Comparison of ENCODE assay signal across 8 mouse cellular contexts in genomic region chr4:122886579-122887254, GRCm38 (mm10). TPM values are rescaled to one million over a fixed set of nuclear protein-coding genes. Genes with fewer than 3 reads are reported as not detected.
DNase-seq lines count a peak whose midpoint lies in the region; ATAC-seq lines count a peak whose summit lies in the region.

No protein-coding gene starts in this region.

- H3K9me3 ChIP-seq in intestine, embryonic 14.5 days (ENCODE audit: control insufficient read depth, low read length): no peaks in the 10 kb centered on the region
- H3K9me3 ChIP-seq in midbrain, embryonic 14.5 days (ENCODE audit: control insufficient read depth, low read length): no peaks in the 10 kb centered on the region

- peaks cover 20% of the 10 kb centered on the region for H3K4me1 ChIP-seq in intestine, embryonic 14.5 days (replicated peaks; ENCODE audit: control insufficient read depth, insufficient read depth, low read length)
- peaks cover 22% of the 10 kb centered on the region for H3K4me1 ChIP-seq in midbrain, embryonic 14.5 days (ENCODE audit: control insufficient read depth, insufficient read depth, low read length)

- H3K4me2 ChIP-seq in intestine, embryonic 14.5 days (ENCODE audit: low read length): peak overlapping the region; percentile 97
- H3K4me2 ChIP-seq in midbrain, embryonic 14.5 days (ENCODE audit: low read length): peak overlapping the region; percentile 90

- peak overlapping the region; percentile 89 for H3K4me3 ChIP-seq in intestine, embryonic 14.5 days (ENCODE audit: low read depth, low read length)
- H3K4me3 ChIP-seq in midbrain, embryonic 14.5 days (replicated peaks; ENCODE audit: low read depth, low read length): peak overlapping the region; percentile 74

- no peaks in the 10 kb centered on the region for H3K36me3 ChIP-seq in intestine, embryonic 14.5 days (ENCODE audit: control insufficient read depth, insufficient read depth, low read length)
- no peaks in the 10 kb centered on the region for H3K36me3 ChIP-seq in midbrain, embryonic 14.5 days (ENCODE audit: control insufficient read depth, insufficient read depth, low read length)

- peak overlapping the region; percentile 100 for H3K27ac ChIP-seq in intestine, embryonic 14.5 days (ENCODE audit: low read depth)
- H3K27ac ChIP-seq in midbrain, embryonic 14.5 days (replicated peaks; ENCODE audit: low read depth, low read length): peak overlapping the region; percentile 98

- peak; percentile 18 for DNase-seq in adrenal gland, adult 2 months
- no peak for DNase-seq in adrenal gland, postnatal 25 days
- peak; percentile 33 for DNase-seq in ovary, postnatal 14 days (ENCODE audit: low spot score)
- no peak for DNase-seq in ovary, postnatal 36 days (ENCODE audit: low spot score)
- peak; percentile 78 for DNase-seq in intestine, embryonic 14.5 days (ENCODE audit: low spot score)
- no peak for DNase-seq in midbrain, embryonic 14.5 days
- no peak for DNase-seq in natural killer cell, adult 2 months (ENCODE audit: low spot score in 2 of 2)
- no peak for DNase-seq in retina, postnatal 1 day

- peak overlapping the region; percentile 81 for H3K9ac ChIP-seq in intestine, embryonic 14.5 days (ENCODE audit: low read length)
- peak overlapping the region; percentile 71 for H3K9ac ChIP-seq in midbrain, embryonic 14.5 days (replicated peaks; ENCODE audit: low read length)

- H3K27me3 ChIP-seq in intestine, embryonic 14.5 days (replicated peaks; ENCODE audit: control insufficient read depth, insufficient read depth, low read length): no peaks in the 10 kb centered on the region
- H3K27me3 ChIP-seq in midbrain, embryonic 14.5 days (ENCODE audit: control insufficient read depth, insufficient read depth, low read length): no peaks in the 10 kb centered on the region

- 4% methylated on average over 19 of the region's 19 CpGs for WGBS in intestine, embryonic 14.5 days
- WGBS in midbrain, embryonic 14.5 days: 5% methylated on average over 19 of the region's 19 CpGs

- peak; percentile 9; the same call in 1 of the 2 replicates for ATAC-seq in intestine, embryonic 14.5 days (replicated peaks; ENCODE audit: low FRiP score, low TSS enrichment, low read depth)
- ATAC-seq in midbrain, embryonic 14.5 days (ENCODE audit: low FRiP score, low TSS enrichment): no peak; the same call in 1 of the 2 replicates

RNA-seq across cellular contexts. Expression of gene Cap1, which starts 0.9 kb away (rescaled TPM):
- total RNA-seq in adrenal gland, adult 2 months (2021): 100 to 1,000 TPM; 140 to 168 TPM
- polyA plus RNA-seq in adrenal gland, adult 2 months (2012; rRNA removed): 28.0 and 30.0 TPM in 2 replicates
- 132 and 141 TPM in 2 replicates for total RNA-seq in adrenal gland, postnatal 25 days (2021)
- 77.9 and 82.8 TPM in 2 replicates for polyA plus RNA-seq in intestine, embryonic 14.5 days (2014; fragmentation: Nextera tagmentation; extraction: Ambion mirVana)
- polyA plus RNA-seq in midbrain, embryonic 14.5 days (2014; fragmentation: Nextera tagmentation; extraction: Ambion mirVana): 52.2 and 72.8 TPM in 2 replicates

RNA-seq across cellular contexts. Expression of gene Ppt1, which starts 50.7 kb away (rescaled TPM):
- 10 to 100 TPM; 69.3 to 86.3 TPM for total RNA-seq in adrenal gland, adult 2 months (2021)
- polyA plus RNA-seq in adrenal gland, adult 2 months (2012; rRNA removed): 14.2 and 17.9 TPM in 2 replicates
- total RNA-seq in adrenal gland, postnatal 25 days (2021): 68.1 and 70.8 TPM in 2 replicates
- 72.6 and 79.0 TPM in 2 replicates for polyA plus RNA-seq in intestine, embryonic 14.5 days (2014; fragmentation: Nextera tagmentation; extraction: Ambion mirVana)
- polyA plus RNA-seq in midbrain, embryonic 14.5 days (2014; fragmentation: Nextera tagmentation; extraction: Ambion mirVana): 66.1 and 74.7 TPM in 2 replicates

Comparison
In these comparisons a context has a peak if more than half of its experiments do, and no peak if none do; other contexts are left out.
1. DNase-seq: peak in adrenal gland, adult 2 months (single experiment), ovary, postnatal 14 days (single experiment) and intestine, embryonic 14.5 days (single experiment); none in adrenal gland, postnatal 25 days (single experiment), ovary, postnatal 36 days (single experiment), midbrain, embryonic 14.5 days (single experiment), natural killer cell, adult 2 months (0 of 2) and retina, postnatal 1 day (single experiment).